Mouse (Mus musculus) thymus, postnatal 10 days (tissue): Measurements from ENCODE around the gene Dnah6.

Experiments used
- DNase-seq, 2 experiments: peaks; one replicate each; pipeline ENCODE4 v3.0.0; 2021; ENCODE audit warnings: low spot score in 2 of 2

Gene Dnah6

GRCm38 (mm10) chr6:73228408-73228807, 7.0 kb upstream of the Dnah6 start:
- no peak for DNase-seq

GRCm38 (mm10) chr6:73227376-73228158, 6.1 kb upstream of the Dnah6 start:
- peak in 1 of 2 experiments; percentile 48 for DNase-seq

GRCm38 (mm10) chr6:73222841-73223526, 1.5 kb upstream of the Dnah6 start:
- DNase-seq = no peak

- DNase-seq = no peak
Measured at GRCm38 (mm10) chr6:73221958-73222735, 696 bp upstream of the Dnah6 start.

- DNase-seq = no peak
Measured at GRCm38 (mm10) chr6:73211602-73212001, 9.8 kb downstream of the Dnah6 start.

GRCm38 (mm10) chr6:73211036-73211435, 10.4 kb downstream of the Dnah6 start:
- DNase-seq = no peak

GRCm38 (mm10) chr6:73210445-73210972, 10.9 kb downstream of the Dnah6 start:
- DNase-seq = peak; percentile 25 to 30

GRCm38 (mm10) chr6:73209598-73209997, 11.9 kb downstream of the Dnah6 start:
- DNase-seq = no peak

- DNase-seq = peak in 1 of 2 experiments; percentile 14
Measured at GRCm38 (mm10) chr6:73204937-73205336, 16.5 kb downstream of the Dnah6 start.

- no peak for DNase-seq
Measured at GRCm38 (mm10) chr6:73203724-73204123, 17.7 kb downstream of the Dnah6 start.

- no peak for DNase-seq
Measured at GRCm38 (mm10) chr6:73195291-73195690, 26.2 kb downstream of the Dnah6 start.

GRCm38 (mm10) chr6:73190756-73191155, 30.7 kb downstream of the Dnah6 start:
- DNase-seq = no peak

- DNase-seq = no peak
Measured at GRCm38 (mm10) chr6:73184276-73184675, 37.2 kb downstream of the Dnah6 start.

- DNase-seq = no peak
Measured at GRCm38 (mm10) chr6:73182987-73183386, 38.5 kb downstream of the Dnah6 start.

- no peak for DNase-seq
Measured at GRCm38 (mm10) chr6:73182410-73182809, 39.0 kb downstream of the Dnah6 start.

GRCm38 (mm10) chr6:73182006-73182405, 39.4 kb downstream of the Dnah6 start:
- DNase-seq = no peak

- DNase-seq = no peak
Measured at GRCm38 (mm10) chr6:73175156-73175555, 46.3 kb downstream of the Dnah6 start.

GRCm38 (mm10) chr6:73167230-73167629, 54.2 kb downstream of the Dnah6 start:
- DNase-seq = no peak

GRCm38 (mm10) chr6:73162958-73163357, 58.5 kb downstream of the Dnah6 start:
- no peak for DNase-seq

- no peak for DNase-seq
Measured at GRCm38 (mm10) chr6:73161338-73161737, 60.1 kb downstream of the Dnah6 start.

GRCm38 (mm10) chr6:73155455-73155854, 66.0 kb downstream of the Dnah6 start:
- no peak for DNase-seq

GRCm38 (mm10) chr6:73153675-73154074, 67.8 kb downstream of the Dnah6 start:
- peak; percentile 37 to 82 for DNase-seq
